Mouse (Mus musculus): Measurements from ENCODE around the gene Mcm2. TPM values are rescaled to one million over a fixed set of nuclear protein-coding genes. Genes with fewer than 3 reads are reported as not detected.
A peak's percentile ranks its signal among the peaks of the same experiment; 100 is the strongest.

Gene Mcm2
- total and polyA plus RNA-seq, 3 experiments, result 130 to 148 (median 148) TPM

DNA sequence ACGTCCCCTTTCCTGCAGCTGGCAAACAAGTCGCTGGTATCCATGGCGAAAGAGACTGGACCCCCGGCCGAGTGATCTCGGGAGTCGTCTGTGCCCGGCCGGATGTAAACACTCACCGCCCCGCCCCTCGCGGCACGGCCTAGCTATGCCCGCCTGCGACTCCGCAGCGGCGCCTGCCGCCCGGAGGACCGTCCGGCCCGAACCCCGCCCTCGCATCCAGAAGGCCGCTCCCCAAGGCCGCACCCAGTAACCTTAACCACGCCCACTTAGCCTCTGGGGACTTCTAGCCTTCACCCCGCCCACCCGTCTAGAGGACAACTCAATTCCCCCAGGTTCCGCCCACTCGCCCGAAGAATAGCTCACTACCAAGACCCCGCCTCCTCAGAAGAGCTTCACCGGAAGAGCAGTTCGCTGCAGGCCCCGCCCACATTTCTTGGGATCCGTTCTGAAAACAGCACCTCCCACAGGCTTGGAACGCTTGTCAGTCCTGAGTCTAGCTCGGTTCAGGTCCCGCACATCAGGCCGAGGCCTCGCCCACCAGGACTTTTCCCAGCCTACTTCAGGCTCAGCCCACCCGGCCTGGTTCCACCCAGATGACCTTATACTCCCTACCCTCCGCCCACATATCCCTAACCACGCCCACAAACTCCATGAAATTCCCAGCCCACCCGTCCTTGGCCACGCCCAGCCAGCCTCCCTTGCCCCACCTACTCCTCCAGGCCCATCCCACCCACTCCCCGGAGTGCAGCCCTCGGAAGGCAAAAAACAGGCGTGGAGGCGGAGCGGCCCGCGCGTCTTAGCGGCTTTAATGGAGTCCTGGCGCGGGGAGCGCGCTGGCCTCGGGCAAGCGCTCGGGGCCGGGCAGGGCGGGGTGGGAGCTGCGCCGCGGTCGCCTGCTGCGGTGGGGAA, 56.5 kb downstream of the Mcm2 start, which contains the start of gene Abtb1 (continued):
- TF ChIP-seq USF1 (IDR thresholded peaks at IDR 0.05; ENCODE audit: low read depth, low read length), result no peak
- no peak for TF ChIP-seq RCOR1 (conservative IDR thresholded peaks at IDR 0.05; ENCODE audit: low read depth, low read length)
- peak; percentile 35; the same call in 1 of the 2 replicates for TF ChIP-seq MEF2A (IDR thresholded peaks at IDR 0.05; ENCODE audit: borderline replicate concordance, low read depth, low read length)
- TF ChIP-seq MAX (IDR thresholded peaks at IDR 0.05; ENCODE audit: low read length), result no peak; the same call in 1 of the 2 replicates
- no peak for TF ChIP-seq ZMIZ1 (IDR thresholded peaks at IDR 0.05; ENCODE audit: low read depth, low read length)
- TF ChIP-seq POLR2A (IDR thresholded peaks at IDR 0.05; ENCODE audit: low read depth, low read length), result peak; percentile 49
- no peak for TF ChIP-seq TBP (conservative IDR thresholded peaks at IDR 0.05; ENCODE audit: low read depth, low read length)
- peak; percentile 83 for TF ChIP-seq MAZ (IDR thresholded peaks at IDR 0.05; ENCODE audit: low read depth, low read length)
- no peak for TF ChIP-seq EP300 (IDR thresholded peaks at IDR 0.05; ENCODE audit: low read length)

DNA sequence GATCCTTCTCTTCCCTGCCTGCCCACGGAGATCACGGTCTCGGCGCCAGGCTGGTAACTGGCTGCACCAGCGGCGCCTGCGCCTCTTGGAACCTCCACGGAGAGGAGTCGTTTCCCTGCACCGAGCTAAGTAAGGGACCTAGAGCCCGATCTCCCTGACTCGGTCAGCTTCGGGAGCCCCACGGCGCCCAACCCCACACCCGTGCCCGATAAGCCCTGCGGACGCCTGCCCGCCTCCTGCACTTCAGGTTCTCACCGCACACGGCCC, 57.1 kb downstream of the Mcm2 start:
- Histone ChIP-seq H3K36me3 (replicated peaks in 1 of 2; ENCODE audit: control insufficient read depth in 1 of 2, insufficient read depth in 1 of 2, low read length in 1 of 2) (peaks cover 22 to 38% of the 10 kb centered on the region in 2 experiments), H3K4me3 (replicated peaks in 1 of 3; ENCODE audit: low read depth in 2 of 3, low read length in 2 of 3, poor library complexity in 1 of 3) (peak overlapping the region; percentile 90 to 97 (median 92)), H3K9ac (ENCODE audit: insufficient read depth, low read depth) (peak overlapping the region; percentile 74), H3K4me1 (ENCODE audit: control insufficient read depth in 1 of 2, insufficient read depth in 2 of 2) (peaks cover 15 to 29% of the 10 kb centered on the region in 2 experiments), H3K27ac (ENCODE audit: insufficient read depth, low read depth) (peak overlapping the region; percentile 33), H3K9me3 (replicated peaks; ENCODE audit: low read length) (no peaks in the 10 kb centered on the region), H3K27me3 (replicated peaks) (peaks cover 3% of the 10 kb centered on the region), H3K79me2 (replicated peaks; ENCODE audit: control insufficient read depth, extremely low read depth, insufficient read depth, poor library complexity, severe bottlenecking) (peaks cover 2% of the 10 kb centered on the region; the same call in 1 of the 2 replicates), H3K4me2 (ENCODE audit: insufficient read depth, low read depth, poor library complexity, severe bottlenecking) (peak overlapping the region; percentile 90)
- in situ Hi-C loops (cut with MboI; ENCODE audit: low pct_ligation_motif_present, low pct_unique_long_range_greater_than_20kb, low sequenced_read_pairs), result no loop called here
- DNase-seq (ENCODE audit: extremely low read depth), result no peak
- TF ChIP-seq CHD1 (IDR thresholded peaks at IDR 0.05; ENCODE audit: low read depth, low read length) (no peak), ELF1 (IDR thresholded peaks at IDR 0.05; ENCODE audit: low read depth, low read length) (no peak), MAFK (IDR thresholded peaks at IDR 0.05; ENCODE audit: insufficient replicate concordance, low read length) (no peak), ETS1 (conservative IDR thresholded peaks at IDR 0.05; ENCODE audit: low read depth, low read length) (no peak), MEF2A (IDR thresholded peaks at IDR 0.05; ENCODE audit: borderline replicate concordance, low read depth, low read length) (no peak), BHLHE40 (IDR thresholded peaks at IDR 0.05; ENCODE audit: low read depth, low read length) (no peak), ZMIZ1 (IDR thresholded peaks at IDR 0.05; ENCODE audit: low read depth, low read length) (no peak), RCOR1 (conservative IDR thresholded peaks at IDR 0.05; ENCODE audit: low read depth, low read length) (no peak), PAX5 (IDR thresholded peaks at IDR 0.05; ENCODE audit: low read length) (no peak), SMC3 (IDR thresholded peaks at IDR 0.05; ENCODE audit: low read depth, low read length) (no peak), USF1 (IDR thresholded peaks at IDR 0.05; ENCODE audit: low read depth, low read length) (no peak), JUN (IDR thresholded peaks at IDR 0.05; ENCODE audit: insufficient read depth, low read depth, low read length) (no peak), KAT2A (IDR thresholded peaks at IDR 0.05; ENCODE audit: insufficient replicate concordance, low read length) (no peak)
- dilution Hi-C loops (cut with MboI; ENCODE audit: extremely low pct_ligation_motif_present, extremely low pct_unique_long_range_greater_than_20kb, low sequenced_read_pairs), result no loop called here
